In the genomic region with DNA sequence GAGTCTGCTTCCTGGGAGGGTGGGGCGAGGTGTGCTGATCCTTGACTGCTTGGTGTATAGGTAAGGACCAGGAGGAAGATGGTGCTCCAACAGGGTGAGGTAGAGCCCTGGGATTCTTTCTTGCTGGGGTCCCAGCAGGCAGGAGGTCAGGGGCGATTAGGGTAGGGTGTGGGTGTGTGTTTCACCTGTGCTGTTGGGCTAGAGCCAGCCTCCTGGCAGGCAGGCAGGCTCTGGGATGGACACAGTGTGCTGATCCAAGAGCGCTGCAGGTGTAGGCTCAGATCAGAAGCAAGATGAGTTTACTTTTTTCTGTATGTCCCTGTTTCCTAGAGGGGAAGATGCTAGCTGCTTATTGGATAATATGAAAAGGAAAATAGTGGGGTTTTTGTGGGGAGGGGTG, we compare ENCODE assay signal across 23 mouse cellular contexts.
DNase-seq lines count a peak whose midpoint lies in the region; ATAC-seq and TF ChIP-seq lines count a peak whose summit lies in the region.
"Had no signal": no experiment of that assay in that cellular context is flagged by ENCODE, and none has a peak within 500 bp of the region (broad histone marks: within the 10 kb centered on the region; RNA-seq: fewer than 3 reads in every experiment).

No protein-coding gene starts in this region.

- no peaks in the 10 kb centered on the region for H3K27me3 ChIP-seq in cerebellum, adult 2 months (ENCODE audit: control insufficient read depth, insufficient read depth, low read length)
- H3K27me3 ChIP-seq: embryonic facial prominence, embryonic 15.5 days; heart, embryonic 15.5 days; hindbrain, embryonic 13.5 days had no signal

- no peak overlapping the region for H3K4me3 ChIP-seq in cerebellum, adult 2 months (replicated peaks; ENCODE audit: insufficient read depth, low read depth, low read length)
- H3K4me3 ChIP-seq: embryonic facial prominence, embryonic 15.5 days; erythroblast, embryonic 14.5 days; forebrain, embryonic 10.5 days; heart, embryonic 15.5 days; hindbrain, embryonic 13.5 days had no signal

- 41% methylated on average over 3 of the region's 3 CpGs for WGBS in cerebellum, adult 2 months

- peak; percentile 58 for ATAC-seq in cerebellum, adult (ENCODE audit: insufficient number of reproducible peaks, low FRiP score, low TSS enrichment)
- ATAC-seq: CD4-positive, CD25-positive, alpha-beta regulatory T cell, adult 4 months; forebrain, embryonic 14.5 days; hindbrain, postnatal 0 days had no signal

- peaks cover 6% of the 10 kb centered on the region for H3K4me1 ChIP-seq in cerebellum, adult 2 months (ENCODE audit: control insufficient read depth, insufficient read depth, low read length)
- H3K4me1 ChIP-seq: embryonic facial prominence, embryonic 15.5 days; forebrain, embryonic 10.5 days; heart, embryonic 15.5 days; hindbrain, embryonic 13.5 days had no signal

- no peak for DNase-seq in cerebellum, postnatal 4 days (ENCODE audit: low spot score in 2 of 2)
- peak; percentile 21 to 40 for DNase-seq in cerebellum, adult 2 months
- DNase-seq in cerebellum, postnatal 14 days, result peak; percentile 13 to 20
- DNase-seq in gastrocnemius, adult 8-10 months (ENCODE audit: low spot score in 2 of 2), result no peak
- no peak for DNase-seq in frontal cortex, postnatal 25 days (ENCODE audit: low spot score in 2 of 2)
- DNase-seq in frontal cortex, adult 2 months (ENCODE audit: extremely low spot score in 1 of 2, low spot score in 1 of 2), result no peak
- DNase-seq: adrenal gland, adult 8-10 months; adrenal gland, postnatal 36 days; B cell, adult 2 months; embryo, embryonic 11 days; gastrocnemius, postnatal 25 days; heart, adult 11 months; heart, postnatal 14 days; kidney, adult 18-20 months had no signal

- TF ChIP-seq POLR2A in cerebellum, adult 2 months (IDR thresholded peaks at IDR 0.05; ENCODE audit: borderline replicate concordance, insufficient read depth, low read length), result no peak

- H3K27ac ChIP-seq in cerebellum, adult 2 months (ENCODE audit: insufficient read depth, low read length), result no peak overlapping the region
- H3K27ac ChIP-seq: embryonic facial prominence, embryonic 15.5 days; forebrain, embryonic 10.5 days; heart, embryonic 15.5 days; hindbrain, embryonic 13.5 days; hindbrain, postnatal 0 days had no signal

- TF ChIP-seq CTCF in cerebellum, adult 2 months (IDR thresholded peaks at IDR 0.05; ENCODE audit: borderline replicate concordance, insufficient read depth, low read depth, low read length), result no peak

Comparison
In these comparisons a context has a peak if more than half of its experiments do, and no peak if none do; other contexts are left out.
1. DNase-seq: peak in cerebellum, adult 2 months (2 of 2) and cerebellum, postnatal 14 days (2 of 2); none in cerebellum, postnatal 4 days (0 of 2), gastrocnemius, adult 8-10 months (0 of 2), frontal cortex, postnatal 25 days (0 of 2) and frontal cortex, adult 2 months (0 of 2).